Mouse (Mus musculus) embryonic fibroblast, embryonic 13.5 days (primary cell): ENCODE data around the gene Syngr3. TPM values are rescaled to one million over a fixed set of nuclear protein-coding genes. Genes with fewer than 3 reads are reported as not detected.

Experiments
- H3K27ac ChIP-seq: 2 replicates; pipeline ENCODE4 v1.5.1; 2012; ENCODE audit warnings: low read length, control low read depth, inconsistent platforms; ENCODE audit not compliant: insufficient read depth
- H3K4me1 ChIP-seq: 2 replicates; pipeline ENCODE4 v1.6.1; 2011; ENCODE audit warnings: low read length; ENCODE audit not compliant: control insufficient read depth, insufficient read depth
- H3K4me3 ChIP-seq: 2 replicates; pipeline ENCODE4 v1.5.1; 2011; ENCODE audit warnings: mild to moderate bottlenecking, control low read depth, low read length; ENCODE audit not compliant: insufficient read depth
- CTCF ChIP-seq: IDR thresholded peaks from 2 replicates; pipeline ENCODE4 v1.5.1; 2011; ENCODE audit warnings: mild to moderate bottlenecking, control low read depth, low read length, moderate library complexity, borderline replicate concordance; ENCODE audit not compliant: insufficient read depth
- POLR2A ChIP-seq: IDR thresholded peaks from 2 replicates; pipeline ENCODE4 v1.6.1; 2011; ENCODE audit warnings: low read depth, mild to moderate bottlenecking, control low read depth, low read length, moderate library complexity
- polyA plus RNA-seq: library from polyadenylated mRNA; stranded (reverse); fragments of >200 nt; gene quantifications from 2 replicates; pipeline ENCODE4 v1.2.4, GENCODE M21; 2011; ENCODE audit warnings: low read depth; ENCODE audit not compliant: missing spikeins, insufficient read length

The Syngr3 gene
- polyA plus RNA-seq, 1 experiment: 1.1 TPM

DNA sequence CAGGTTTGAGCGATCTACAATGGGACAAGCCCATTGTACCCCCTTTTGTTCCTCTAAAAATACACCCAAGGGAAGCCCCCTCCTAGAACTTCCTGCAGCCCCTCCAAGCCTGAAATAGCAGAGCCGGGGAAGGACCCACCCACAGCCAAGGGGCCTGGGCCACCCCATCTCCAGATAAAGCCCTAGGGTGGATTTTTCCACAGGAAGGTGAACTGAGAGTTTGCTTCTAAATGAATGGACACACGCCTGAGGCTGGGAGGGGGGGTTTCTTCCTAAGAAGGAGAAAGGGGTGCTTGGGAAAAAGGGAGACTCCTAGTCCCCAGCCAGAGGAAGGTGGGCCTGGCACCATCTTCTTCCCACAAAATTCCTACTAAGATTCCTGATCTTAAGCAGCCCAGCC lies 43.8 kb downstream of the Syngr3 start:
- no peak for TF ChIP-seq CTCF
- no peak for TF ChIP-seq POLR2A
- peak overlapping the region; percentile 55; the same call in 1 of the 2 replicates for H3K27ac ChIP-seq
- peaks cover 20% of the 10 kb centered on the region for H3K4me1 ChIP-seq
- no peak overlapping the region for H3K4me3 ChIP-seq

DNA sequence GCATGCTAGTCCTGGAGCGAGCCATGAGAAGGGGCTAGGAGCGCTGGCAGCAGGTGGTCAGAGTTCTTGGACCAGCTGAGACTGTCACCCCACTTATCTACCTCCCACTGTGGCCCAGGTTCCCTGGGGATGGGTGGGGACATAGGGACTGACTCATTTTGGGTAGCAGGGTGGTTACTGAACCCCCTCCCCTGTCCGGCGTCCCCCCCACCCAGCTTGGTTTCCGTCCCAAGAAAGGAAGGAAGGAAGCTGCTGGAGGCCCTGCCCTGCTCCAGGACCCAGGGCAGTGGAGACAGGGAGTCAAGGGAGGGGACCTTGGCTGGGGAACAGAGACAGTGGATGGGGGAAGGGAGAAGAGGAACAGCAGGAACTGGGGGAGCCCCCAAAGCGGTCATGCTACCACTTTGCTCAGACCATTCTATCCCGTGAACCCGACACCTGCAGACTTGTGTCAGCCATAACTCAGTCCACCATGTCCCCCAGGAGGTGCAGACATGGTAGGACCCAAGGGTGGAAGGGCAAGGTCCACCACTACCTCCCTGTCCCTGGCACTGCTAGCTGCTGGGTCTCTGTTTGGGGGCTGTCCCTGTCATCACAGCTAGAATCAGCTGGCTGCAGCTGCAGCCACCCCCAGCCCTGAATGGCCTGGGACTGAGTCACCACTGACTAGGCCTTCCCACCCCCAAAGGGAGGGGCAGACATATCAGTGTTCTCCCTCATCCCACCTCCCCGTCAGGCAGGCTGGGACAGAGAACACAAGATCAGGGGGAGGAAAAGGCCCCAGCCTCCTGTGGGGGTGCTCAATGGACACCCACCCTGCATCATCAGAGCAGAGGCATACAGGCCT lies 44.7 kb downstream of the Syngr3 start:
- Histone ChIP-seq H3K27ac (peak overlapping the region; percentile 55), H3K4me1 (peaks cover 22% of the 10 kb centered on the region), H3K4me3 (no peak overlapping the region)
- TF ChIP-seq POLR2A (0 out of 2 replicates have a peak, but pooled peaks have one; percentile 33), CTCF (no peak)

DNA sequence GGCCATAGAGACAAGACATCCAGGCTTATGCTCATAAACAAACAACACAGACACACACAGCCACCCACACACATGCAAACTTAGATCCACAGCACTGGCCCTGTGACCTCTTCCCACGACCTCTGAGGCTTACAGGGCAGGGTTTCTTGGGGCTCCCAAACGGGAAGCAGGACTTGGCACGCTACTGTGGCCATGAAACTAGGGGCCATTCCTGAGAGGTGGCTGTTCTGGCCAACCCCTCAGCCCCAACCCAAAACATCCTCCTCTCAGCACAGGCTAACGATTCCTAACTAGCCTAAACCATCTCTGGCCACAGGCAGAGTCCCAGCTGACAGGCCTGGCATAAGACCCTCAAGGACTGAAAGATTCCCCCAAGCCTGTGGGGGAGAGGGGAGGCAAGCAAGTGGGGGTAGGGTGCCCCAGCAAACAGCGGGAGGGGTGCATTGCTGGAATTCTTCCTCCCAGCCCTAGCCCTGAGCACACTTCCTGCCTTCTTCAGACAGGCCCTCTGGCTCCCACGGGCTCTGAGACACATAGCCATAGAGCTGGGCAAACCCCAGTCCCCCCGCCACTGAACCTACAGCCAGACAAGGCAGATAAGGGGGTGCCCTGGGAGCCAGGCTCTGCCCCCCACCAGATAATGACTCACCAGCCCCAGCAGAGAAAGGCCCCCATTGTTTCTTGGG lies 45.6 kb downstream of the Syngr3 start:
- H3K4me3 ChIP-seq: no peak overlapping the region
- peak overlapping the region; percentile 52 for H3K27ac ChIP-seq
- peaks cover 26% of the 10 kb centered on the region for H3K4me1 ChIP-seq
- TF ChIP-seq POLR2A (no peak), CTCF (no peak)

DNA sequence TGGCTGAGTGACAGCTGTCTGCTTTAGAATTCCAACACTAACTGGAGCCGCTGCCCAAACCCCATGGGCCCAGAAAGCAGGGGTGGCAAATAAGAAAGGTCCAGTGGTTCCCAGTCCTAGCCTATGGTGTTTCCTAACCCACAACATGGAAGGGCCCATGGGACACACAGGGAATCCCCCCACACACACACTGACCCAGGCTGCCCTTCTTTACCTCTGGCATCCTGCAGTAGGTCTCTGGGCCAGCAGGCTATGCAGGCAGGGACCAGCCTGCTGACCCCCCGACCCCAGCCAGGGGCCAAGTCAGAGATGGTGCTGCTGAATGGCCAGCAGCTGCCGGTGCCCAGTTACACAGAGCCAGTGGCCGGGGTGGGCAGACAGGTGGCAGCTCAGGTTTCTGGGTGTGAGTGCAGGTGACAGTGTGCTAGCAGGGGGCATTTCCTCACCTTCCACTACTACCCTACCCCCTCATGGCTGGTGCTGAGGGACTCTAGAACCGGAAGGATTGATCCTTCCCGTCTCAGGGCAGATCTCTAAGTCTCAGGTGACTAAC lies 46.9 kb downstream of the Syngr3 start:
- Histone ChIP-seq H3K4me3 (no peak overlapping the region), H3K27ac (no peak overlapping the region), H3K4me1 (peaks cover 30% of the 10 kb centered on the region)
- no peak for TF ChIP-seq POLR2A
- TF ChIP-seq CTCF: no peak

DNA sequence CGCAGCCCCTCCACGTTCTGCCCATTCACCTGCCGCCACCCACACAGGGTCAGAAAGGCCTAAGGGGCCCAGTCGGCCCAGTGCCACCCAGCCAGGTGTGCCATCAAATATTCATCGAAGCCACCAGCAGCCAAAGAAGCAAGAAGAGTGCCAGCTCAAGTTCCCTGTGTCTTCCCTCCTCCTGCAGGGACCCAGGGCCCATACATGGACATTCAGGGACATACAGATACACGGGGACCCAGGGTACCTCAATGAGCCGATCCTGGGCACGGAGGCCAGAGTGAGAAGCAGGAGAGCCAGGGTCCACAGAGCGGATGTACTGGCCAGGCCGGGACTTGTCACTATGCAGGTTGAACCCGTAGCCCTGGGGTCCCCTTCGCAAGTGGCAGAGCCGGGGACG lies 47.8 kb downstream of the Syngr3 start:
- peaks cover 30% of the 10 kb centered on the region for H3K4me1 ChIP-seq
- no peak for TF ChIP-seq POLR2A
- TF ChIP-seq CTCF: no peak
- H3K27ac ChIP-seq: no peak overlapping the region
- no peak overlapping the region for H3K4me3 ChIP-seq

DNA sequence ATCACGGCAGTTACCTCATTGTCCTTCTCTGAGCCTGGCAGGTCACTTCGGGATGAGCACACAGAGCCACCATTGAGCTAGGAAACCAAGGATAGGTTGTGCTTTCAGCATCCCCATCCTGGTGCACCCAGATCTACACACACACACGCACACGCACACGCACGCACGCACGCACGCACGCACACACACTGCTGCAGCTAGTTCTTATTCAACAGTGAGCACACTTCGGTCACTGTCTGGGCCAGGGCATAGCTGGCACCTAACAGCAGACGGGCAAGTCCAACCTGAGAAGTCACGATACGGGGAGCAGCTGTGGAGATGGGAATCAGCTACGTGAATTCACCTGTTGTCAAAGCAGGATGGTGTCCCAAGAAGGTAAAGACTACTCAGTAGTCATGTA lies 49.2 kb downstream of the Syngr3 start:
- no peak overlapping the region for H3K27ac ChIP-seq
- no peak for TF ChIP-seq CTCF
- TF ChIP-seq POLR2A: no peak
- no peak overlapping the region for H3K4me3 ChIP-seq
- H3K4me1 ChIP-seq: peaks cover 28% of the 10 kb centered on the region

DNA sequence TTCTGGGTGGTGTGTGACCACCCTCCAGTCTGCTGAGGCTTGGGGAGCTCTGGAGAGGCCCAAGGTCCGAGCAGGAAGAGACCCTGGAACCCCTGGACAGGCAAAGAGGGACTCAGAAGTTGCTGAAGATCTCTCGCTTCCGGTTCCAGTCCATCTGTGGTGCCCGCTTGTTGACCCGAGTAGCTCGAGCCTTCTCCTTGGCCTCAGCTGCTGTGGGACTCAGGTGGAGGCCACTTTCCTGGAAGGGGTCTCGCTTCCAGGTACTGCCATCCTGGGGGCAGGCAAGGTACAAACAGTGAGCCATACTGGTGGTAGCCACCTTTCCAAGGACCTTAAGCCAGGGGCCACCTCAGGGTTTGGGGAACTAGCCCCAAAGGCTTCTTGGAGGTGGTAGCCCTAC lies 49.6 kb downstream of the Syngr3 start:
- Histone ChIP-seq H3K4me3 (no peak overlapping the region), H3K4me1 (peaks cover 24% of the 10 kb centered on the region), H3K27ac (peak overlapping the region; percentile 84)
- TF ChIP-seq CTCF: no peak
- no peak for TF ChIP-seq POLR2A

DNA sequence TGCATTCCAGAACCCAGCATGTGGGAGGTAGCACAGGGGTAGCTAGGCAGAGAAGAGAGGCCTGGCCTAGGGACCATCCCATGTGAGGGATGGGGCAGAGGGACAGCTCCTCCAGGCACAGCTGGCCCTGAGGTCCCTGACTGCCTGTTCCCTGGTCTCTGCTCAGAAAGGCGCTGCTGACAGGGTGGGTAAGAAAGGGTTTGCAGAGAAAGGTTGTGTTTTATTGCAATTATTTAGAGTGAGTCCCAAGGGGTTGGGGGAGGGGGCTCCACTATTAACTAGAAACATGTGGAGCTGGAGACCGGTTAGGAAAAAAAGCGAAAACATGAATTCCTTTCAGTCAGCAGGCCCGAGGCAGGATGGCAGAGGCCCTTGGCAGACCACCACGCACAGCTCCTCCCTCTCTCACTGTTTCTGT lies 50.2 kb downstream of the Syngr3 start:
- H3K27ac ChIP-seq: peak overlapping the region; percentile 84
- H3K4me3 ChIP-seq: no peak overlapping the region
- H3K4me1 ChIP-seq: peaks cover 19% of the 10 kb centered on the region
- TF ChIP-seq POLR2A (no peak), CTCF (no peak)

DNA sequence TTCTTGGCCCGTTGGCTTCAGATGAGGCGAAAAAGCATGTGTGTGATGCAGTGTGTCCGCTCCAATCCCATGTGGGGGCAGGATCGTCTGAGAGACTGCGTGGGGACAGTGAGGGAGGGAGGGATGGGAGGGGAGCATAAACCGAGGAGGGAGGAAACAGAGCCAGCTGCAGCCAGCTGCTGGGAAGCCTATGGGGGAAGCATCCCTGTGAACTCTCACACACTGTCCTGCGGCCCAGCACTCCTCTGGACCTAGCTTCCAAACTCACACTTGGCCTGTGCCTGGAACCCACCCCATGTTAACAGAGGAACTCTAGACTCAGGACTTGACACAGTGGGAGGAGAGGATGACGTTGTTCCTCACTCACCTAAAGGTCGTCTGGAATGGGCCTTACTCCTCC lies 50.9 kb downstream of the Syngr3 start:
- H3K4me1 ChIP-seq: peaks cover 12% of the 10 kb centered on the region
- H3K27ac ChIP-seq: peak overlapping the region; percentile 84
- TF ChIP-seq CTCF: no peak
- no peak for TF ChIP-seq POLR2A
- no peak overlapping the region for H3K4me3 ChIP-seq

DNA sequence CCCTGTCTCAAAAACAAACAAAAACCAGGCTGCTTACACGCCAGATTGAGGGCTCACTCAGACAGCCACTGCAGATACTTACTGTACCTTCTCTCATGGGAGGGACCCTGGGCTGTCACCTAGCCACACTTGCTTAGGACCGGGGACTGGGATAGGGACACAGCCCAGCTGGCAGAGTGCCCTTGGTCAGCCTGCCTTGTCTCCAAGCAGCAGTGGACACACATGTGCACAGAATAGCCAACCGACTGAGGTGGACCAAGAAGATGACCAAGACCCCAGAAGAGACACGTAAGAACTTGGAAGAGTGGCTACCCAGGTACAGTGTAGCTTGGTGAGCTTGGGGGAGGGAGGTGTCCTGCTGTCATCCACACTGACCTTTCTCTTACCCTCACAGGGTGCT lies 51.5 kb downstream of the Syngr3 start:
- Histone ChIP-seq H3K4me3 (no peak overlapping the region), H3K27ac (no peak overlapping the region), H3K4me1 (peaks cover 12% of the 10 kb centered on the region)
- TF ChIP-seq POLR2A: no peak
- TF ChIP-seq CTCF: no peak
